Mouse (Mus musculus) stomach, postnatal 0 days (tissue): ENCODE data around the gene Cep68. TPM values are rescaled to one million over a fixed set of nuclear protein-coding genes. Genes with fewer than 3 reads are reported as not detected.

Experiments
- ATAC-seq: fragments of 200-750 bp; cut with Nextera tagmentation; 2 replicates; pipeline ENCODE4 v1.8.0; 2017; ENCODE audit not compliant: low FRiP score, low TSS enrichment
- DNase-seq: peaks from one replicate; pipeline ENCODE4 v3.0.0-alpha.2; 2016; ENCODE audit warnings: low spot score
- H3K27ac ChIP-seq: fragments of 300-500 bp; sonication (generic); replicated peaks from 2 replicates; pipeline ENCODE4 v1.5.1; 2014; ENCODE audit warnings: mild to moderate bottlenecking, control low read depth
- H3K27me3 ChIP-seq: fragments of 300-500 bp; sonication (generic); 2 replicates; pipeline ENCODE4 v1.6.1; 2014; ENCODE audit warnings: low read length; ENCODE audit not compliant: control insufficient read depth, insufficient read depth
- H3K36me3 ChIP-seq: fragments of 300-500 bp; sonication (generic); 2 replicates; pipeline ENCODE4 v1.6.1; 2014; ENCODE audit warnings: low read length, mixed read lengths; ENCODE audit not compliant: control insufficient read depth, insufficient read depth
- H3K4me1 ChIP-seq: fragments of 300-500 bp; sonication (generic); replicated peaks from 2 replicates; pipeline ENCODE4 v1.6.1; 2014; ENCODE audit warnings: antibody characterized with exemption; ENCODE audit not compliant: control insufficient read depth, insufficient read depth
- H3K4me2 ChIP-seq: fragments of 300-500 bp; sonication (generic); replicated peaks from 2 replicates; pipeline ENCODE4 v1.6.1; 2014; ENCODE audit warnings: low read depth, mild to moderate bottlenecking, control low read depth, moderate library complexity
- H3K4me3 ChIP-seq: fragments of 300-500 bp; sonication (generic); 2 replicates; pipeline ENCODE4 v1.5.1; 2014; ENCODE audit warnings: low read depth, low read length, control low read depth
- H3K9ac ChIP-seq: fragments of 300-500 bp; sonication (generic); 2 replicates; pipeline ENCODE4 v1.6.1; 2014; ENCODE audit warnings: mild to moderate bottlenecking, low read length, control low read depth, mixed read lengths
- H3K9me3 ChIP-seq: fragments of 300-500 bp; sonication (generic); 2 replicates; pipeline ENCODE4 v1.6.1; 2016; ENCODE audit warnings: low read length; ENCODE audit not compliant: control insufficient read depth
- CTCF ChIP-seq: IDR thresholded peaks from 2 replicates; pipeline ENCODE4 v1.5.1; 2016; ENCODE audit warnings: antibody characterized with exemption, low read depth, mild to moderate bottlenecking, moderate library complexity
- EP300 ChIP-seq: optimal IDR thresholded peaks from 2 replicates; pipeline ENCODE3; 2016; ENCODE audit warnings: antibody characterized with exemption
- WGBS: fragments of 180-500 bp; shearing (Covaris S2); extraction: QIAGEN DNeasy Blood & Tissue Kit; methylation state at CpG from one replicate; pipeline ENCODE4 v1.1.7; 2014; 5-methylcytosine and 5-hydroxymethylcytosine counted together
- polyA plus RNA-seq: library from polyadenylated mRNA; unstranded; fragments of >200 nt; fragmentation: Nextera tagmentation; extraction: Ambion mirVana; gene quantifications from 2 replicates; pipeline ENCODE4 v1.2.1, GENCODE M21; 2015

Cep68 gene
- polyA plus RNA-seq, 1 experiment from 2014 or later: 8.4 TPM

GRCm38 (mm10) chr11:20275974-20276373 is 26.7 kb upstream of the Cep68 start:
- Histone ChIP-seq H3K4me3 (no peak overlapping the region), H3K9ac (no peak overlapping the region), H3K27ac (no peak overlapping the region), H3K4me2 (no peak overlapping the region), H3K4me1 (no peaks in the 10 kb centered on the region), H3K27me3 (no peaks in the 10 kb centered on the region), H3K9me3 (no peaks in the 10 kb centered on the region), H3K36me3 (no peaks in the 10 kb centered on the region)
- no peak for TF ChIP-seq CTCF
- TF ChIP-seq EP300: no peak
- DNase-seq (no peak), ATAC-seq (no peak)
- 72% methylated on average over 2 of the region's 2 CpGs for WGBS

- no peak overlapping the region for H3K4me3 ChIP-seq
- 84% methylated on average over 6 of the region's 6 CpGs for WGBS
- H3K9ac ChIP-seq: no peak overlapping the region
- TF ChIP-seq CTCF (no peak), EP300 (no peak)
- no peak overlapping the region for H3K27ac ChIP-seq
- no peak for DNase-seq
- H3K9me3 ChIP-seq: no peaks in the 10 kb centered on the region
- H3K4me2 ChIP-seq: no peak overlapping the region
- ATAC-seq: no peak
- H3K27me3 ChIP-seq: no peaks in the 10 kb centered on the region
- no peaks in the 10 kb centered on the region for H3K36me3 ChIP-seq
- H3K4me1 ChIP-seq: no peaks in the 10 kb centered on the region
These were observed 20.7 kb upstream of the Cep68 start for GRCm38 (mm10) chr11:20269885-20270284.

- H3K4me1 ChIP-seq: no peaks in the 10 kb centered on the region
- no peak overlapping the region for H3K4me2 ChIP-seq
- H3K27me3 ChIP-seq: no peaks in the 10 kb centered on the region
- no peaks in the 10 kb centered on the region for H3K36me3 ChIP-seq
- DNase-seq (no peak), ATAC-seq (no peak)
- no peak overlapping the region for H3K9ac ChIP-seq
- TF ChIP-seq CTCF: peak; percentile 71
- no peak for TF ChIP-seq EP300
- WGBS: 55% methylated on average over 8 of the region's 8 CpGs
- H3K27ac ChIP-seq: no peak overlapping the region
- H3K9me3 ChIP-seq: no peaks in the 10 kb centered on the region
- no peak overlapping the region for H3K4me3 ChIP-seq
These were observed 13.6 kb upstream of the Cep68 start for GRCm38 (mm10) chr11:20262628-20263380.

DNA sequence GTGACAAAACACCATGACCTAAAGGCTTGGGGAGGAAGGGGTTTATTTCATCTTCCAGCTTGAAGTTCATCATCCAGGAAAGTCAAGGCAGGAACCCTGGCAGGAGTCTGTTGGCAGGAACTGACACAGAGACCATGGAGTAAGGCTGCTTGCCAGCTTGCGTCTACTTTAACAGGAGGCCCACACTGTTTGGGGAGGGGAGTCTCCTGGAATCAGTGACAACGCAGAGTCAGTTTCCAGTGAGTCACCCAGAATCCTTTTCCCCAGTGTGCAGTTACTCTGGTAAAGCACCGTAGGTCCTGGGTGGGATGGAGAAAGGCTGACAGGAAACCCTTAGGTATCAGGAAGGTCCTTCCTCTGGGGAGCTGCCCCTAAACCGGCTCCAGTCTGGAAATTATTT is 5.6 kb upstream of the Cep68 start:
- DNase-seq (no peak), ATAC-seq (no peak)
- no peaks in the 10 kb centered on the region for H3K27me3 ChIP-seq
- H3K4me2 ChIP-seq: no peak overlapping the region
- WGBS: 69% methylated on average over 4 of the region's 4 CpGs
- H3K9me3 ChIP-seq: no peaks in the 10 kb centered on the region
- TF ChIP-seq EP300: no peak
- TF ChIP-seq CTCF: no peak
- no peak overlapping the region for H3K9ac ChIP-seq
- H3K4me3 ChIP-seq: no peak overlapping the region
- H3K36me3 ChIP-seq: no peaks in the 10 kb centered on the region
- no peak overlapping the region for H3K27ac ChIP-seq
- no peaks in the 10 kb centered on the region for H3K4me1 ChIP-seq

DNA sequence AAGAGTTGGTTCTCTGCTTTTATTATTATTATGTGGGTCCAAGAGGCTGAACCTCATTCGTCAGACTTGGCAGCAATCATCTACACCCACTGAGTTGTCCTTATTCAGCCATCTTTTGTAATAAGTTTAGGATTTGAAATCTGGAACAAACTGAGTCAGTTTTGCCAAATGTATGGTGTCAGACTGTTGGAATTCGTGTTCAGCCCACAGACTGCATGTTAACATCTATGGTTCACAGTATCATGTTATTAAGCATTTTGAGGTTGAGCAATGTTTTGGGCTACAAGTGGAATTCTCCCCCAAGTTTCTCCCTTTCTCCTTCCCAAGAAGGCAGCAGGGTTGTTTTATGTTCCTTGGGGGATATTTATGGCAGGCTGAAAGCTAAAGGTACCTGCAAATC is 3.9 kb upstream of the Cep68 start:
- Histone ChIP-seq H3K27ac (no peak overlapping the region), H3K9ac (no peak overlapping the region), H3K9me3 (no peaks in the 10 kb centered on the region), H3K4me3 (no peak overlapping the region), H3K27me3 (no peaks in the 10 kb centered on the region), H3K4me2 (no peak overlapping the region), H3K4me1 (no peaks in the 10 kb centered on the region), H3K36me3 (no peaks in the 10 kb centered on the region)
- TF ChIP-seq CTCF: no peak
- no peak for TF ChIP-seq EP300
- ATAC-seq (no peak), DNase-seq (no peak)
- 46% methylated on average over 2 of the region's 2 CpGs for WGBS

DNA sequence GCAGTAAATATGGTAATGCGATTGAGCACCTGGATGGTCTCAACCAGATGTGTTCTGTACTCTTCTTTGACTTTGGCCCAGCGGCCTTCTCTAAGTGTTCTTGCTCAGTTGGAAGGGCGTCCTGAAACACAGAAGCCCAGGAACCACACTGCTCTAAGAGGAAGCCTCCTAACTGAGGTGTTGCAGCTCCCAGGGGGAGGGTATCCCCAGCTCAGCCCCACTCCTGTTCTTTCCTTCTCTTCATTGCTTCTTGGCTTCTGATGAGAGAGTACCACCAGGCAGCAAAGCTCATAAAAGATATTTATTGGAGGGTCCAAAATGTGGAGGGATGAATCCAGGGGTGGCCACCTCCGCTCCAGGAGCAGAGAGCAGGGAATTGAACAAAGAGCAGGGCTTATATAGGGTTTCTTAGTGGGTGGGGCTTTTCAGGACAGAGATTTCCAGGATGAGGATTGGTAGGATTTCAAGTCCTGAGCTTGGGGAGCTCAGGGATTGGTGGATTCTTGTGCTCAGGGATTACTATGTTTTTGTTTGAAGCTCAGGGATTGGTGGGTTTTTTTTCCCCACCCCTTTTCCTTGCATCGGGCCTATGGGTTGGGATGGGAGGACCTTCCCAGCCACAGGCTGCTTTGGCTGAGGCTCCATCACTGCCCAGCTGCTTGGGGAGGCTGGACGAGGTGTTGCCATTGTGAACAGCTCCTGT is 1.4 kb upstream of the Cep68 start:
- ATAC-seq: no peak
- DNase-seq: no peak

More for the DNA sequence above, 1.4 kb upstream of the Cep68 start:
- WGBS: 76% methylated on average over 6 of the region's 6 CpGs
- Histone ChIP-seq H3K27ac (no peak overlapping the region), H3K9ac (no peak overlapping the region), H3K4me2 (no peak overlapping the region), H3K4me3 (no peak overlapping the region), H3K4me1 (no peaks in the 10 kb centered on the region), H3K9me3 (no peaks in the 10 kb centered on the region), H3K36me3 (no peaks in the 10 kb centered on the region), H3K27me3 (no peaks in the 10 kb centered on the region)
- no peak for TF ChIP-seq CTCF
- no peak for TF ChIP-seq EP300
